Mouse (Mus musculus): ENCODE results near the gene Wdr62. TPM values are rescaled to one million over a fixed set of nuclear protein-coding genes. Genes with fewer than 3 reads are reported as not detected.
"Not testable (repeated sequence)": the region's sequence is repeated elsewhere in the genome, so short reads cannot be mapped to it uniquely, and the experiment has no call there.

The Wdr62 gene
- polyA plus RNA-seq, 2 experiments, result 8.8 to 22.9 TPM

GRCm38 (mm10) chr7:30217277-30217676 lies 62.9 kb downstream of the Wdr62 start:
- no peak for TF ChIP-seq POLR2A (IDR thresholded peaks at IDR 0.05; ENCODE audit: borderline replicate concordance, extremely low read depth, insufficient read depth, insufficient read length)
- no peak overlapping the region for H3K4me2 ChIP-seq (replicated peaks; ENCODE audit: low read depth, low read length, severe bottlenecking)
- peaks cover 8% of the 10 kb centered on the region for H3K4me1 ChIP-seq (ENCODE audit: control insufficient read depth, insufficient read depth, low read length)
- no peak overlapping the region for H3K9ac ChIP-seq (ENCODE audit: low read depth, low read length, severe bottlenecking)
- no peaks in the 10 kb centered on the region for H3K9me3 ChIP-seq (ENCODE audit: control insufficient read depth, low read length)
- 0 out of 2 replicates have a peak, but pooled peaks cover 2% of the 10 kb centered on the region for H3K36me3 ChIP-seq (ENCODE audit: control insufficient read depth, insufficient read depth, low read length)
- no peak for DNase-seq (ENCODE audit: low spot score)
- no peak overlapping the region for H3K27ac ChIP-seq (replicated peaks; ENCODE audit: low read depth, low read length)
- 74% methylated on average over 2 of the region's 2 CpGs for WGBS
- no peaks in the 10 kb centered on the region for H3K27me3 ChIP-seq (ENCODE audit: control insufficient read depth, insufficient read depth, low read length)
- H3K4me3 ChIP-seq (replicated peaks; ENCODE audit: low read length), result no peak overlapping the region
- ATAC-seq (ENCODE audit: low FRiP score, low read depth), result no peak

GRCm38 (mm10) chr7:30216723-30217151 lies 63.5 kb downstream of the Wdr62 start:
- peak; percentile 76 for ATAC-seq (ENCODE audit: low FRiP score, low read depth)

GRCm38 (mm10) chr7:30215875-30216274 lies 64.3 kb downstream of the Wdr62 start:
- no peak for TF ChIP-seq POLR2A (IDR thresholded peaks at IDR 0.05; ENCODE audit: borderline replicate concordance, extremely low read depth, insufficient read depth, insufficient read length)
- peaks cover 8% of the 10 kb centered on the region for H3K4me1 ChIP-seq (ENCODE audit: control insufficient read depth, insufficient read depth, low read length)
- ATAC-seq (ENCODE audit: low FRiP score, low read depth) (no peak), DNase-seq (ENCODE audit: low spot score) (no peak)
- no peaks in the 10 kb centered on the region for H3K27me3 ChIP-seq (ENCODE audit: control insufficient read depth, insufficient read depth, low read length)
- no peak overlapping the region for H3K4me3 ChIP-seq (replicated peaks; ENCODE audit: low read length)
- H3K27ac ChIP-seq (replicated peaks; ENCODE audit: low read depth, low read length), result no peak overlapping the region
- WGBS, result 92% methylated on average over 3 of the region's 3 CpGs
- no peak overlapping the region for H3K4me2 ChIP-seq (replicated peaks; ENCODE audit: low read depth, low read length, severe bottlenecking)
- no peaks in the 10 kb centered on the region for H3K36me3 ChIP-seq (ENCODE audit: control insufficient read depth, insufficient read depth, low read length)
- no peaks in the 10 kb centered on the region for H3K9me3 ChIP-seq (ENCODE audit: control insufficient read depth, low read length)
- H3K9ac ChIP-seq (ENCODE audit: low read depth, low read length, severe bottlenecking), result no peak overlapping the region

More at GRCm38 (mm10) chr7:30216723-30217151, 63.5 kb downstream of the Wdr62 start:
- Histone ChIP-seq H3K27me3 (ENCODE audit: control insufficient read depth, insufficient read depth, low read length) (no peaks in the 10 kb centered on the region), H3K27ac (replicated peaks; ENCODE audit: low read depth, low read length) (no peak overlapping the region), H3K4me1 (ENCODE audit: control insufficient read depth, insufficient read depth, low read length) (peaks cover 8% of the 10 kb centered on the region), H3K9me3 (ENCODE audit: control insufficient read depth, low read length) (no peaks in the 10 kb centered on the region), H3K4me3 (replicated peaks; ENCODE audit: low read length) (no peak overlapping the region; the same call in 1 of the 2 replicates), H3K36me3 (ENCODE audit: control insufficient read depth, insufficient read depth, low read length) (no peaks in the 10 kb centered on the region), H3K4me2 (replicated peaks; ENCODE audit: low read depth, low read length, severe bottlenecking) (peak overlapping the region; percentile 39), H3K9ac (ENCODE audit: low read depth, low read length, severe bottlenecking) (no peak overlapping the region)
- no peak for TF ChIP-seq POLR2A (IDR thresholded peaks at IDR 0.05; ENCODE audit: borderline replicate concordance, extremely low read depth, insufficient read depth, insufficient read length)
- peak; percentile 88 for DNase-seq (ENCODE audit: low spot score)
- WGBS, result 2% methylated on average over 16 of the region's 16 CpGs

DNA sequence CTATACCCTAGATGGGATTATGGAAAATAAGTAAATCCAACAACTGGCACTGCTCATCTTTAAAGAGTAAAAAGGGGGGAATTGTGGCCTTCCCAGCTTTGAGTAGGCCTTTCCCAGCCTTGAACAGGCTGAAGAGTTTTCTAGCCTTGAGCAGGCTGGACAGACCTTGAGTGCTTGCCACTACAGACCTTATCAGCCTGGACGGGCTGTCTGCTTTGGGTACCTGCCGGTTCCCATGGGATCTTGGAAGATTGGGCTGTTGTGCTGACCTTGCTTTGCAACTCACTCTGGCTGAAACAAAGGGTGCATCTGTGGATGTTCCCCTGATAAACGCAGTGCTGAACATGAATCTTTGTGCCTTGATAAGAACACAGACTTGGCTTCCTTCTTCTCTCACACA lies 66.3 kb downstream of the Wdr62 start:
- WGBS, result 80% methylated on average over 3 of the region's 3 CpGs
- H3K9ac ChIP-seq (ENCODE audit: low read depth, low read length, severe bottlenecking), result no peak overlapping the region
- no peak for DNase-seq (ENCODE audit: low spot score)
- no peaks in the 10 kb centered on the region for H3K36me3 ChIP-seq (ENCODE audit: control insufficient read depth, insufficient read depth, low read length)
- no peaks in the 10 kb centered on the region for H3K27me3 ChIP-seq (ENCODE audit: control insufficient read depth, insufficient read depth, low read length)
- H3K4me3 ChIP-seq (replicated peaks; ENCODE audit: low read length), result no peak overlapping the region
- no peak for ATAC-seq (ENCODE audit: low FRiP score, low read depth)
- no peak for TF ChIP-seq POLR2A (IDR thresholded peaks at IDR 0.05; ENCODE audit: borderline replicate concordance, extremely low read depth, insufficient read depth, insufficient read length)
- no peaks in the 10 kb centered on the region for H3K9me3 ChIP-seq (ENCODE audit: control insufficient read depth, low read length)
- H3K4me1 ChIP-seq (ENCODE audit: control insufficient read depth, insufficient read depth, low read length), result peaks cover under 1% of the 10 kb centered on the region; the same call in 1 of the 2 replicates
- H3K27ac ChIP-seq (replicated peaks; ENCODE audit: low read depth, low read length), result no peak overlapping the region
- no peak overlapping the region for H3K4me2 ChIP-seq (replicated peaks; ENCODE audit: low read depth, low read length, severe bottlenecking)

DNA sequence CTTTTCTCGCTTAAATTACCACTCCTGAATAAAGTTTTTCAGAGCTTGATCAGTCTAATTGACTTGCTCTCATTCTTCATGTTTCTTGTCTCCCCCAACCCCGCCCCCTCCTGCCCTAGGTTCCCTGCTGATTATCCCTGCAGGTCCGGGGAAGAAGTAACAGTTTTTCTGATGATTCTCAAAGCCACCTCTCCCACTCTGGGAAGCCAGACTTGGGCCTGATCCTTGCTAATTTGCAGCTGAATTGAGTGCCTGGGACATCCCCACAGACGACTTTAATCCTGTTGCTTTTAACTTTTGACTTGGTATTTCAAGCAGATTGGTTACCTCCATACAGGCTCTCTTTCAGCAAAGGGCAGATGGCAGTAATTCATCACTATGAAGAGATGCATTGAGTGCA lies 69.2 kb downstream of the Wdr62 start:
- Histone ChIP-seq H3K4me1 (ENCODE audit: control insufficient read depth, insufficient read depth, low read length) (no peaks in the 10 kb centered on the region), H3K27ac (replicated peaks; ENCODE audit: low read depth, low read length) (no peak overlapping the region), H3K4me2 (replicated peaks; ENCODE audit: low read depth, low read length, severe bottlenecking) (no peak overlapping the region), H3K4me3 (replicated peaks; ENCODE audit: low read length) (no peak overlapping the region), H3K9ac (ENCODE audit: low read depth, low read length, severe bottlenecking) (no peak overlapping the region), H3K36me3 (ENCODE audit: control insufficient read depth, insufficient read depth, low read length) (no peaks in the 10 kb centered on the region), H3K9me3 (ENCODE audit: control insufficient read depth, low read length) (no peaks in the 10 kb centered on the region), H3K27me3 (ENCODE audit: control insufficient read depth, insufficient read depth, low read length) (no peaks in the 10 kb centered on the region)
- ATAC-seq (ENCODE audit: low FRiP score, low read depth), result no peak
- WGBS, result 27% methylated on average over 4 of the region's 4 CpGs
- DNase-seq (ENCODE audit: low spot score), result no peak
- TF ChIP-seq POLR2A (IDR thresholded peaks at IDR 0.05; ENCODE audit: borderline replicate concordance, extremely low read depth, insufficient read depth, insufficient read length), result no peak

GRCm38 (mm10) chr7:30206364-30206763 lies 73.9 kb downstream of the Wdr62 start:
- 59% methylated on average over 5 of the region's 5 CpGs for WGBS
- not testable (repeated sequence) for H3K36me3 ChIP-seq (ENCODE audit: control insufficient read depth, insufficient read depth, low read length); ATAC-seq (ENCODE audit: low FRiP score, low read depth); H3K9me3 ChIP-seq (ENCODE audit: control insufficient read depth, low read length); DNase-seq (ENCODE audit: low spot score); H3K4me2 ChIP-seq (replicated peaks; ENCODE audit: low read depth, low read length, severe bottlenecking); H3K9ac ChIP-seq (ENCODE audit: low read depth, low read length, severe bottlenecking); H3K27me3 ChIP-seq (ENCODE audit: control insufficient read depth, insufficient read depth, low read length); H3K27ac ChIP-seq (replicated peaks; ENCODE audit: low read depth, low read length); H3K4me1 ChIP-seq (ENCODE audit: control insufficient read depth, insufficient read depth, low read length); H3K4me3 ChIP-seq (replicated peaks; ENCODE audit: low read length)
